Mouse (Mus musculus): ENCODE measurements around the gene Abhd18.
"Not testable (repeated sequence)": the region's sequence is repeated elsewhere in the genome, so short reads cannot be mapped to it uniquely, and the experiment has no call there.

The Abhd18 gene

DNA sequence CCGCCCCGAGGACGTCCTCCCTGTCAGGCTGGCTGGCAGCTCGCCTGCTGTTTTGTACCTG is at the start of gene Abhd18:
Abhd18 (plus strand) TSS at position 14 of the 61 bp plus-strand sequence.
- DNase-seq (ENCODE audit: low read depth, low spot score), result not testable (repeated sequence)

DNA sequence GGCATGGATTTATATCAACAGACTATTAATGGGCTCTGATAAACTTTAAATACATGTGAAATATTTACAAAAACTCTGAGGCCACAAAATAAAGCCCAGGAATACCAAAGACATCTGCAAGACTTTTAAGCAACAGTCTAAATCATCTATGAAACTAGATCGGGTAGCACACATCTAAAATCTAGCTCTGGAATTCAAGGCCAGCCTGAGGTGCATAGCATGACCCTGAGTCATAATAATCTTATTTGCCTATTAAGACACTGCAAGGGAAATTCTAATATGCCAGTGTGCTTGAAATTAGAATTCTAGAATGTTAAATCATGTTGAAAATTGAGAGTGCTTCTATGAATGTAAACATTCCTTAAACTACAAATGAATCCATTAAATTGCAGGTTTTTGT is 48.7 kb upstream of the Abhd18 start:
- DNase-seq (ENCODE audit: low read depth, low spot score), result no peak

DNA sequence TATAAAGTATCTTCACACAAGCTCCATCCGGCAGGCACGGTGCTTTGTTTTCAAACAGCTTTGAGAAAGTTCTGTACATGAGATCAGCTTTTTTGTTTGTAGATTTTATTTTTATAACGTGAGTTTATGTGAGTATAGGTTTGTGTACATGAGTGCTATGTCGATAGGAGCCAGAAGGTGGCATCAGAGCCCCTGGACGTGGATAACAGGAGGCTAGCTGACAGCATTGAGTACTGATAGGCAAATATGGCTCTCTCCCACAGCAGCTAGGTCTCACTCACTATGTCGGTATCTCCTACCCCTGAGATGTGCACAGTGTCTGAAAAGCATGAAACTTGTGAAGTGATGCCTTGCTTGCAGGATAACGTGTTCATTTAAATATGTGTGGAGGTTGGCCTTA is 48.3 kb upstream of the Abhd18 start:
- peak; percentile 81 for DNase-seq (ENCODE audit: low read depth, low spot score)

DNA sequence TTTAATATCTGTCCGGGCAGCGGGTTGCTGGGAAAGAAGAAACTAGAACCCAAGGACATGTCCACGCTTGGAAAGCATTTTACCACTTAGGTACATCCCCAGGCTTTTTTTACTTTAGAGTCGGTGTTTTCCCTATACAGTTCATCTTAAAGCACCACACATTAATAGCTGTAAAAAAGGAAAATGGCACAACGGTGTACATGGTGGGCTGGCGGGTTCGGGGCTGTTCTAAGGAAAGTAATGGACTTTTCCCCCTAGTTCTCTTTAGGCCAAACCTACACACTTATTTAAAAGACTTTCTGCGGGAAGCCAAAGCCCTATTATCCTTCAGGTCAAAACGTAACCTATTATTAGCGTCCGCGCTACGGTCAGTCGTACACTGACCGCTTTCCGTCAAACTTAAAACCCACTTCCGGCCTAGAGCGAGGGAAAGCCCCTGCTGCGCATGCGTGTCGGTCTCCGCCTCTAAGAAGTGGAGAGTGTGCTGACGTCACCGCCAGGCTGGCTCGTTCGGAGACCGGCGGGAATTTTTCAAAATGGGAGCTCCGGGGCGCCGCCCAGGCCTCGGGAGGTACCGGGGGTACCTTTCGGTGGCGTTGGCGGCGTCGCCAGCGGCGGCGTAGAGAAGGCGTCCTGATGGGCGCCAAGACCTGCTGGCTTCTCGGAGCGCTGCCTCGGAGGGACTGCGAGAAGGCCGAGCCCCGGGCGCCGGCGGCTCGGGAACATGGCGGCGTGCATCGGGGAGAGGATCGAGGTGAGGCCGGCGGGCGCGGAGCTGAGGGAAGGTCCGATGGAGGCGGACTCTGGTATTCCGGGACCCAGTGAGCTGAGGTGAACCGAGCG is 47.0 kb upstream of the Abhd18 start, which contains the start of gene Plk4:
Plk4 (plus strand) TSS at position 490 of the 843 bp plus-strand sequence.
- peak; percentile 96 for DNase-seq (ENCODE audit: low read depth, low spot score)

DNA sequence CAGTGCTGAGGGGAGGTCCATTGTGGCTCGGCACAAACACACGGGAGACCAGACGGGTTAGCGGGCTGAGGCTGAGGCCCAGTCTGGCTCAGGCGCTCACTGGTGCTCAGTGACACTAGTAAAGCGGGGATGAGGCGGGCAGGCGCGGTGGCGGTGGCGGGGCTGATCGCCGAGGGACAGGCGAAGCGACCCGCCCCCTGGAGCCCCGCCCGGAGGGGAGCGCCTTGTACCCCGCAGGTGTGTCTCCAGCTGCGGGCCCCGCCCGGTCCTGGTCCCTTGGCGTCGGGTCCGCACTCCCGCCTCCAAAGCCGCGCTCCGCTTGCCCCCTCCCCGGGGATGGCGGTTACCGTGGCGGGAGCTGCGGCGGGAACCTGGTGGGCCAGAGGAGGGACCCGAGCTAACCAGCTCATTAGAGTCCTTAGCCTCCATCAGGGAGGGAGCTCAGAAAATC is 46.4 kb upstream of the Abhd18 start:
- peak; percentile 48 for DNase-seq (ENCODE audit: low read depth, low spot score)

DNA sequence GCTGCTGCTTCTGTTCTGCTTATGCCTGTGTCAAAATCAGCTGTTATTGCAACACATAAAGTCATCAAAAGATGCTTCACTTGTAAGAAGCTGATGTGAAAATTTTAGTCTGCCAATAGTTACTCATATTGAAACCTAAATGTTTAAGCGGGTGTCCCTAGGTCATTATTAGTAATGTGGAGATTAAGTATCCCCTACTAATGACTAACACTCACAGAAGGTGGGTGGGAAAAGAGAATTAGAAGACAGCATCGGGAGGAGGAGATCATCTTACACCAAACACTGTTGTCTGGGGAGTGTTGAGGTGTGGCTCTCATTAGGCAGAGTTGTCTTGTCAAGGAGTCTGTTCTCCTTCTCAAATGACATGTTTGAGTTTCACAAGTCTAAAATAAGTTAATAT is 39.9 kb upstream of the Abhd18 start:
- DNase-seq (ENCODE audit: low read depth, low spot score), result no peak

DNA sequence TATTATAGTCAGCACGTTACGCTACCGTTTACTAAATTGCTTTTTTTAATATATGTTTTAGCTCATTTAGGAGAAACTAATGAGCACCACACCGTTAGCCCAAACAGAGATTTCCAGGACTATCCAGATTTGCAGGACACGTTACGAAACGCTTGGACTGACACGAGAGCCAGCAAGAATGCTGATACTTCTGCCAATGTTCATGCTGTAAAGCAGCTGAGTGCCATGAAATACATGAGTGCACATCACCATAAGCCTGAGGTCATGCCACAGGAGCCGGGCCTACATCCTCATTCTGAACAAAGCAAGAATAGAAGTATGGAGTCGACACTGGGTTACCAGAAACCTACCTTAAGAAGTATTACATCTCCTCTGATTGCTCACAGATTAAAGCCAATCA is 38.1 kb upstream of the Abhd18 start:
- no peak for DNase-seq (ENCODE audit: low read depth, low spot score)

DNA sequence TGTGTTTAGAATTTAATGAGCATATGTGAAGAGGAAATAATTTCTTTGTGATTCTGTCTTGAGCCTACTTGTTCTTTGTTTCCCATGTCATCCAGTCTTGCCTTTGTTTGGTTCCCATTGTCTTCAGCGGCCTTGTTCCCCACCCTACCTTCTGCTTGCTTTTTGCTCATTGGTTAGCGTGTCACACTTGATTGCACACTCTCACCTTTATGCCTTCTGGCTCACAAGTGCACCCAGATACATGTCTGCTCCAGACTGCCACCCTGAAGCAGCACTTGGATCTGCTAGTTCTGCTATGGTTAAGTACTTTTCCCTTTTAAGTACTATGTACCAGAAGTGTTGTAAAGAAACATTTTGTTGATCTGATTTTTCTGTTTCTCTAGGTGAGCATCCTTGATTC is 36.9 kb upstream of the Abhd18 start:
- no peak for DNase-seq (ENCODE audit: low read depth, low spot score)

DNA sequence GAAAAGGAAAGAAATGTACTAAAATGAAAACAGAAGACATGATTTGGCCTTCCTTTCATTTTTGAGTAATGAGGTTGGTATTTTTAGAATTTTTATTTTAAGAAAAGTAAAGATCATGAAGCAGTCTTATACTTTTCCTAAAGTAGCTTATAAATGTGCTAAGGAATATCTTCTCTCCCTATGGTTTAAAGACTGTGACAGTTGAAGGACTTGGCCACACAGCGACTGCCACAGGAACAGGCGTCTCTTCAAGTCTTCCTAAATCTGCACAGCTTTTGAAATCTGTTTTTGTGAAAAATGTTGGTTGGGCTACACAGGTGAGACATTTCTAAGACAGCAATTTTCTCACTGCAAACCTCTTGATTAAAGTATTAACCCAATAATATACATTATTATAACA is 33.5 kb upstream of the Abhd18 start:
- DNase-seq (ENCODE audit: low read depth, low spot score), result no peak

DNA sequence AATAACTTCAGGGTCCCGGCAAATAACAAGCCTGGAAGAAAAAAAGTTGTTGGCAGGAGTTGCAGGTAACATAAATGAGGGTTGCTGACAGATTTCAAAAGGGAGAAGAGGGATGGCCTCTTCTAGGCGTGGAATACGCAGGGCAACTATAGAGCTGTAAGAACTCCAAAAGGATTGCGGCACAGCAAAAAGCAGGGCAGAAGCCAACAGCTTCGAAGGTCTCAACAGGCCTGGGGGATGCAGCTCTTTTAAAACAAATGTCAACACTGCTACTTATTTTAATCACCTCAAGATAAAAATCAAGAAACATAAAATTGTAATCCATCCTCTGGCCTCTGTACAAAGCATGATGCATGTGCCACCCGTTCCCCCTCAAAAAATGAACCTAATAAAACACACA is 1.2 kb upstream of the Abhd18 start:
- DNase-seq (ENCODE audit: low read depth, low spot score), result not testable (repeated sequence)

DNA sequence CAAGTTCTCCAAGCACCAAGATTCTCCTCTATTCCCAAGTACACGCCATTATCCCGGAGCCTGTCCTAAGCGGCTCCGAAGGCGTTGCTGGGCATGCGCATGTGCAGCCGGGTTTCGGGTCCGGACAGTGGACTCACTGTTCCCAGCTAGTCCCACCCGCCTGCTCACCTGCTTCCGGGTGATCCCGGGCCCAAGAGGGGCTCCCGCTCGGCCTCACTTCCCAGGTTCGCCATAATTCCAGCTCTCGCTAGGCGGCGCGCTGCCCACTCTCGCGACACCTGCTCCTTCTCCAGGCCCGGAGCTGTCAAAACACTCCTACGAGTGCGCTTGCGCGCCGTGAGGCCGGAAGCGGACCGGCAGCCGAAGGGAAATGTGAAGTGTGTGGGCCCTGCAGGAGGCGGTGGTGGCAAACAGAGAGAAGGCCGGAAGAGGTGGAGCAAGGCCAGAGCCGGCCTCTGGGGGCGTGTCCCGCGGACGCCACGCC is 255 bp upstream of the Abhd18 start, which contains the start of gene Mfsd8:
Mfsd8 (minus strand) TSS at position 414 of the 484 bp plus-strand sequence.
- peak; percentile 98 for DNase-seq (ENCODE audit: low read depth, low spot score)

DNA sequence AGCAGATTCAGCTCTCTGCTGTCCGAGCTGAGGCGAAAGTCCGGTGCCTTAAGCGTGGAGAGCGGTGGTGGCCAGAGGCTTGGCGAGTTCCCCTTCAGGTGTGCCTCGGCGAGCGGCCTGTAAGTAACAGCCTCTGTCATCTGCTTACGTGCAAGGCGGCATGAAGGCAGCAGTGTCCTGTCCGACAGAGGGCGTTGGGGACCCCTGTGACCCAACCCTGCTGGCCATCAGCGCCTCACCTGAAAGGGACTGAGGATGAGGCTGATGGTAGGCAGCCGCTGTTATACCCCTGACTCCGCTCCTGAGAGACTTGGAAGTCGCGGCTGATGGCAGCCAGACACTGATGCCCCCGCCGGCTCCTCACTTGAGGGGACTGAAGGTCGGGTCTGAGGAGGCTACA is 248 bp downstream of the Abhd18 start:
- peak; percentile 41 for DNase-seq (ENCODE audit: low read depth, low spot score)

DNA sequence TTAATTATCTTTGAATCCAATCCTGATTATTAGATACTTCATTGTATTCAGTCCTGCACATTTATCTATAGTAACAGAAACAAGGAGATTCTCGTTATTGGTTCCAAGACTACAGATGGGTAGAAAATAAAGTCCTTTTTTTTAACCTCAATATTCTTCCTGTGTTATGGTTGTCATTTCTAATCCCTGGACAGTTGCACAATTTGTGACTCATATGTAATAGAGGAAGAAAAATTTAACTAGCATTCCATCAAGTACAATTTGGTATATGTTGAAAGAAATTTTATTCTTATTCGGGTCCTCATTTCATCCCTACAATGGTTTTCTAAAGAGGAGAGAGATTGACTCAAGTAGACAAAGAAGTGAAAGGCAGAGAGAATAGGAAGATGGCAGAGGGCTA is 1.2 kb downstream of the Abhd18 start:
- DNase-seq (ENCODE audit: low read depth, low spot score), result not testable (repeated sequence)

DNA sequence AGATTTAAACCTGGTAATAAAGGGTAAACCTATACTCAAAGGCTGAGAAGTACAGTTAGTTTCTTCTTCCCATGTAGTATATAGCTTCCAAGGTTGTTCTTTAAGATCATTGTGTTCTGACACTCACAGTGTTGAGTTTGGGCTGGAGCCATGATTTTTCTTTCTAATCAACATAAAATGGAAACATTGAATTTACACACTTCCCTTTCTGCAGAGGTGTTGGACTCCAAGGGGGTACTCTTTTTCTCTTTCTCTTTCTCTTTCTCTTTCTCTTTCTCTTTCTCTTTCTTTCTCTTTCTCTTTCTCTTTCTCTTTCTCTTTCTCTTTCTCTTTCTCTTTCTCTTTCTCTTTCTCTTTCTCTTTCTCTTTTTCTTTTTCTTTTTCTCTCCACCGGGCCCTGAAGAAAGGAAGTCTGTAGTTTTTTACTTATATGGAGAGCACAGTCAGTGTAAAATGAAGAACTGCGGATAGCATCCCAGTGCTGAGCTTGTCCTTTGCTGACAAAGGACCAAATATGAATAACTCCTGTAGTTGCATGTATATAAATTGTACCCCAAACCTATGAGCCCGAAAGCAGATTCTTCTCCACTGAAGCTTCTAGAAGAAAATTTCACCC is 6.5 kb downstream of the Abhd18 start:
- not testable (repeated sequence) for DNase-seq (ENCODE audit: low read depth, low spot score)

DNA sequence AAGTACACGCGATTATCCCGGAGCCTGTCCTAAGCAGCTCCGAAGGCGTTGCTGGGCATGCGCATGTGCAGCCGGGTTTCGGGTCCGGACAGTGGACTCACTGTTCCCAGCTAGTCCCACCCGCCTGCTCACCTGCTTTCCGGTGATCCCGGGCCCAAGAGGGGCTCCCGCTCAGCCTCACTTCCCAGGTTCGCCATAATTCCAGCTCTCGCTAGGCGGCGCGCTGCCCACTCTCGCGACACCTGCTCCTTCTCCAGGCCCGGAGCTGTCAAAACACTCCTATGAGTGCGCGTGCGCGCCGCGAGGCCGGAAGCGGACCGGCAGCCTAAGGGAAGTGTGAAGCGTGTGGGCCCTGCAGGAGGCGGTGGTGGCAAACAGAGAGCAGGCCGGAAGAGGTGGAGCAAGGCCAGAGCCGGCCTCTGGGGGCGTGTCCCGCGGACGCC is 47.1 kb downstream of the Abhd18 start:
- peak; percentile 99 for DNase-seq (ENCODE audit: low read depth, low spot score)

DNA sequence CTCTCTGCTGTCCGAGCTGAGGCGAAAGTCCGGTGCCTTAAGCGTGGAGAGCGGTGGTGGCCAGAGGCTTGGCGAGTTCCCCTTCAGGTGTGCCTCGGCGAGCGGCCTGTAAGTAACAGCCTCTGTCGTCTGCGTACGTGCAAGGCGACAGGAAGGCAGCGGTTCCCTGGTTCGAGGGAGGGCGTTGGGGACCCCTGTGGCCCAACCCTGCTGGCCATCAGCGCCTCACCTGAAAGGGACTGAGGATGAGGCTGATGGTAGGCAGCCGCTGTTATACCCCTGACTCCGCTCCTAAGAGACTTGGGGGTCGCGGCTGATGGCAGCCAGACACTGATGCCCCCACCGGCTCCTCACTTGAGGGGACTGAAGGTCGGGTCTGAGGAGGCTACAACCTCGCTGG is 47.6 kb downstream of the Abhd18 start:
- peak; percentile 8 for DNase-seq (ENCODE audit: low read depth, low spot score)

DNA sequence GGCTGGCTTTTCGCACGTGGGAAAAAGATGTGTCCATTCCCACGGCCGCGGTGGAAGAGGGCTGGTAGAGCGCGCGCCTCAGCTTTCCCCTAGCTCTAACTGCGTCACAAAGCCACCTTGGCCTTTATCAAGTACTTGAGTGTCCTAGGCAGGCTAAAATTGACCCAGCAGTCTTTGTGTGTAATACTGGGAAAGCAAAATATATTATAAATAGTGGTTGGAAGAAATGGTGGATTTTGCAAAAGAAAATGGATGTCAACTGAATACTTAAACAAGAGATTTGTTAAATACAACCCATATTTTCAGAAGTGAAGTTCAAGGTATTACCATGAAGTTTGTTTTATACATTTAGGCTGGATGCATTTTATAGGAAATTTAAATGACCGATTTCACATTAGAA is 55.7 kb downstream of the Abhd18 start, which contains the start of gene 1700034I23Rik:
1700034I23Rik (minus strand) TSS at position 101 of the 400 bp plus-strand sequence.
- DNase-seq (ENCODE audit: low read depth, low spot score), result not testable (repeated sequence)

DNA sequence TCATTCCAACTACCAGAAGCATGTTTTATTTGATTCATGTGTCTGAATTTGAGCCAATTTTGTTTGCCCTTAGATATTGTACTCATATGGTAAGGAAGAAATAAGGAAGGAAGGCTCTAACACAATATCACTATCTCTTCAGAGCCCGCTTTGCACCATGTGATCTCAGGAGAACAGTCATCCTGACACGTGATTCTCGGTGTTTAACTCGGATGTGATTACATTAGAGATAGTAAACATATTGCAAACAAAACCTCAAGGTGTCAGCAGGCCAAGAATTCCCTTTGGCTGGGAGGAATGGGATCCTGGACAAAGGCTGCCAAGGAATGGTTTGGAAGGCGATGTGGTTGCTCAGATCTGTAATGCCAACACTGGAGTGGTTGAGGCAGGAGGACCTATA is 91.4 kb downstream of the Abhd18 start:
- DNase-seq (ENCODE audit: low read depth, low spot score), result no peak

DNA sequence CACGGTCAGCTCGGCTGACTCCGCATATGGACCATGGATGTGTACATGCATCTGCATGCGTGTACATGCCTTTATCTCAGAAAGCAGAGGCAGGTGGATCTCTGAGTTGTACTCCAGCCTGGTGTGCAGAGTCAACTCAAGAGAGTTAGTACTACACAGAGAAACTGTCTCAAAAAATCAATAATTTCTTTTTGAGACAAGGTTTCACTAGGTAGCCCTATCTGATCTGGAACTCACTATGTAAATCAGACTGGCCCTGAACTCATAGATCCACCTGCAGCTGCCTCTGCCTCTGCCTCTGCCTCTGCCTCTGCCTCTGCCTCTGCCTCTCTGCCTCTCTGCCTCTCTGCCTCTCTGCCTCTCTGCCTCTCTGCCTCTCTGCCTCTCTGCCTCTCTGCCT is 91.8 kb downstream of the Abhd18 start:
- no peak for DNase-seq (ENCODE audit: low read depth, low spot score)

DNA sequence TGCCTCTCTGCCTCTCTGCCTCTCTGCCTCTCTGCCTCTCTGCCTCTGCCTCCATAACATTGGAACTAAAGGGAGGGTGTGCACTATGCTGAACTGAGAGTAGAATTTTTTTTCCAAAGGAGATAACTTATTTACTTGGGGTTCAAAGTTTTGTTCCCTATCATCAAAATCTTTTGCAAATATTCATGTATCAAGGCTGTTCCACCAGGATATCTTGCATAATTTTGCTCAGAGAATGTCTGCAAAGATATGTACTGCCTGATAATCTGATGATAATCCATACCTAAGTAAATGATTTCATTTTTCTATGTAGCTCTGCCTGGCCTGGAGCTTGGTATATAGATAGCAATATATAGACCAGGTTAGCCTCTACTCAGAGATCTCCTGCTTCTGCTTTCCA is 92.2 kb downstream of the Abhd18 start:
- DNase-seq (ENCODE audit: low read depth, low spot score), result no peak

DNA sequence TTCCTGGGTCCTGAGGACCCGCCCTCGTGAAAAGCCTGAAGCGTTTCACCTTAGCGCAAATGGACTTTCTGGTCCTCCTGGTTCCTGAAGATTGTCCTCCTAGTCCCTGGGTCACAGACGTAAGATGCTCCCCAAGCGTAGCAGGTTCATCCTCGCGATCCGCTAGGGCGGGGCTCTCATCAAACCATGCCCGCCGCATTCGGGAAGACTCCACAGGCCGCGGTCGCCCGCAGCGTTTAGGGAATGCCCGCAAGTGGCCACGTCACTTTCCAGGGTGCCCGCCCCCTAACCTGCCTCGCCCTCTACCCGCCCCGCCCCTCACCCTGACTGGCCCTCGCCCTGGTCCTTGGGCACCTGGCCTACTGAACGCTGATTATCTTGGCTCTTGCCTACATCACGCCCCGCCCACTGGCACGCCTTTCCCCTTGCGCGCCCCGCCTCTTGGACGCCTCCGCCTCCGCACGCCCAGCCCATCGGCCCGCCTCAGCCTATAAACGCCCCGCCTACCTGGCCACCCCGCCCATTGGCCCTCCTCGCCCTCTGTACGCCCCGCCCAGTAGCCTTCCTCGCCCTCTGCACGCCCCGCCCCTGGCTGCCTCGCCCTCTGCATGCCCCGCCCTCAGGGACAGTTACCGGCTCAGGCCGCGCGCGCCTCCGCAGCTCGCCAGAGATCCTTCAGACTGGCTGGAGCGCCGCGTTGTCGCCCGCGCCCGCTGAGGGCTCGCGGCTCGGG is 102.6 kb downstream of the Abhd18 start, which contains the start of gene Larp1b:
Larp1b (plus strand) TSS at position 659 of the 733 bp plus-strand sequence.
- peak; percentile 96 for DNase-seq (ENCODE audit: low read depth, low spot score)

DNA sequence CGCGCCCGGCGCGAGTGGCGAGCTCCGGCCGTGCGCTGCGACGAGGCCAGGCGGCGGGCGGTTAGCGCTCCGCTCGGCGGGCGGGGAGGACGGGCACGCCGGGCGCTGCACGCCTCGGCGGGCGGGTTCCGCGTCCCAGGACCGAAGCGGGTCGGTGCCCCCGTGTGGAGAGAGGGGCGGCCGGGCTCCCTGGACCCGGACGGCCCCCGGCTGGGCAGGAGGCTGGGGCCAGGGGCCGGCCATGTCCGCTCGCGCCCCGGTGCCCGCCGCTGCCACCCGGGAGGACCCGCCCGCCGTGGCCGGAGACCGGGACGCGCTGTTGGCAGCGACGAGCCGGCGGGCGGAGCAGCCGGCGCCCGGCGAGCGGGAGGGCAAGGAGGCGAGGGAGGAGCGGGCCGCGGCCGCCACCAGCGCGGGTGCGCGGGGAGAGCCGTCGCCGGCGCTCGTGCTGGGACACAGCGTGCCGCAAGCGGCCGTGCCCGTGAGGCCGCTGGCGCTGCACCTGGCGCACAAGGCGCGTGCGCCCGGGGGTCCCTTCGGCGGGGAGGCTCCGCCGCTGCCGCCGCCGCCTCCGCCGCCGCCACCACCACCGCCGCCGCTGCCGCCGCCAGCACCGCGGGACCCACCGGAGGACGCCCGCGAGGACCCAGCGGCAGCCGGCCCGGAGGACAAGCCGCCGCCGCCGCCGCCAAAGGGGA is 103.3 kb downstream of the Abhd18 start:
- peak; percentile 9 for DNase-seq (ENCODE audit: low read depth, low spot score)

Measured in ES-CJ7 (cell line).